Mouse (Mus musculus): ENCODE results near the gene Wdr92. TPM values are rescaled to one million over a fixed set of nuclear protein-coding genes. Genes with fewer than 3 reads are reported as not detected.

The Wdr92 gene
- polyA plus RNA-seq, 1 experiment from 2014 or later: 24.3 TPM

DNA sequence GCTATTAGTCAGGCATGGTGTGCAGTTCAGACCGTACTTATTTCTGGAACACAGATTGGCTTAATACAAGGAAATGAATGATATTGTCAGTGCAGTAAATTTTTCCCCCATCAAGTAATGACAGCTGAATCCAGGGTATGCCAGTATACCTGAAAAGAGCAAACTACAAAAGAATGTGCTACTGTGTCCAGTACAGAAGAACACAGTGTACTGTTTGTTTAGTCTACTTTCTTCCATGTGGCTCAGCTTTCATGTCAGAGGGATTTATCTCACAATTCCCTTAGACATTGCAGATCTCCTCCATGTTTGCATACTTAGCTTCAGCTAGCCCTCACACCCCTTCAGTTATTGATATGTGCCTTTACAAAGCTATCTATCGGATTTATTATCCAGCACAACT is 12.6 kb upstream of the Wdr92 start:
- peaks cover 4% of the 10 kb centered on the region; the same call in 1 of the 2 replicates for H3K9me3 ChIP-seq (ENCODE audit: control insufficient read depth, low read length)
- DNase-seq (ENCODE audit: low spot score) (no peak), ATAC-seq (ENCODE audit: low read depth) (no peak)
- no peak overlapping the region for H3K4me2 ChIP-seq (ENCODE audit: low read depth, low read length)
- peaks cover 3% of the 10 kb centered on the region; the same call in 1 of the 2 replicates for H3K36me3 ChIP-seq (ENCODE audit: control insufficient read depth, insufficient read depth, low read length)
- no peaks in the 10 kb centered on the region for H3K27me3 ChIP-seq (replicated peaks; ENCODE audit: control insufficient read depth, insufficient read depth, low read length)
- H3K4me1 ChIP-seq (ENCODE audit: control insufficient read depth, insufficient read depth, low read length): no peaks in the 10 kb centered on the region; the same call in 1 of the 2 replicates
- WGBS: 82% methylated on average over 2 of the region's 2 CpGs
- H3K9ac ChIP-seq (ENCODE audit: low read depth, low read length): no peak overlapping the region
- H3K27ac ChIP-seq (replicated peaks; ENCODE audit: low read depth, low read length): no peak overlapping the region
- H3K4me3 ChIP-seq (ENCODE audit: low read depth, low read length): no peak overlapping the region

DNA sequence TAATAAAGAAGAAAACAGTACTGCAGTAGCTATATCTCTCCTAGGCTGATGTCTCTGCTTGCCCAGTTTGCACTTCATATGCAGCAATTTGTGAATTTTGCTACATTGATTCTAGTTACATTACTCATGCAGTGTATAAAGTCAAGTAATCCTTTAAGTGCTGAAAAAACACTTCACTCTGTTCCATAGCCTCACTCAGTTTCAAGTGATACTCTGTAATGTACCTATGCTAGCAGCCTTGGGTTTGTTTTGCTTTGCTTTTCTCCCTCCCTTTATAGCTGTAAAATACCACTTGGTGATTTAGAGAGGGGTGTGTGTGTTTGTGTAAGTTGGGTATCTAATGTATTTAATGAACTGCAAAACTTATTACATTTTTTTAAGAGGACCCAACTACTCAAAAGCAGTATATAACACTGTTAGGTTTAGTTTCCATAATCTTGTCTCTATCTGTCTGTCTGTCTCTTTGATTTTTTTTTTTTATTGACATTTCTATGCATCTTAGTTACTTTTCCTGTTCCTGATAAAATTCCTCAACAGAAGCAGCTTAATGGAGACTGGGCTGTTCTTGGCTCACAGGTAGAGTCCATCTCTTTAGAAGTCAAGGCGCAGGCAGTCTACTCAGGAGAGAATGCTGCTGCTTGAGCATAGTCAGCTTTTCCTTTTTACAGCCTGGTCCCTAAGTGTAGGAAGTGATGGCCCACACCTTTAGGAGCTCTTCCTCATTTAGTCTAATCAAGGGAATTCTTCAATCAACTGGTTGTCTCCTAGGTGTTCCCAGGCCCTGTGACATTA is 10.8 kb upstream of the Wdr92 start:
- H3K4me1 ChIP-seq (ENCODE audit: control insufficient read depth, insufficient read depth, low read length): no peaks in the 10 kb centered on the region
- H3K9ac ChIP-seq (ENCODE audit: low read depth, low read length): no peak overlapping the region
- no peaks in the 10 kb centered on the region for H3K27me3 ChIP-seq (replicated peaks; ENCODE audit: control insufficient read depth, insufficient read depth, low read length)
- DNase-seq (ENCODE audit: low spot score) (no peak), ATAC-seq (ENCODE audit: low read depth) (no peak)
- H3K4me2 ChIP-seq (ENCODE audit: low read depth, low read length): no peak overlapping the region
- H3K9me3 ChIP-seq (ENCODE audit: control insufficient read depth, low read length): peaks cover 7% of the 10 kb centered on the region; the same call in 1 of the 2 replicates
- 92% methylated on average over 1 of the region's 1 CpGs for WGBS
- H3K36me3 ChIP-seq (ENCODE audit: control insufficient read depth, insufficient read depth, low read length): peaks cover 3% of the 10 kb centered on the region; the same call in 1 of the 2 replicates
- no peak overlapping the region for H3K4me3 ChIP-seq (ENCODE audit: low read depth, low read length)
- no peak overlapping the region for H3K27ac ChIP-seq (replicated peaks; ENCODE audit: low read depth, low read length)

DNA sequence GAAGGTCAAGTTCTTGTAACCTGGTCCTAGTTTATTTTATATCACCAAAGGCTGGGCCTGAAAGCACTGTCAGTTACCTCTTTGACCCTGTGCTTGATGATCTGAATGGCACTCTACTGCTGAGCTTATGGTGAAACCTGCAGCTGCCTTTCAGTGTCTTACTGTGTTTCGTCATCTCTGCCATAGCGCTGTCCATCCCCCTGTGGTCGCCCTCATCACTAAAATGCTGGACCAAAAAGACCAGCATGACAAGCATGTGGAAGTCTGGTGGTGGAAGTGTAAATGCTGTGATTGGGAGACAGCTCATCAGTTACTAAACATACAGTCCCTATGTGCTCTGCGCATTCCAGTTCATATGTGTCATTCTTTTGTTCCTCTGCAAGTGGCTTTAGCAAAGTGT is 9.6 kb upstream of the Wdr92 start:
- Histone ChIP-seq H3K9me3 (ENCODE audit: control insufficient read depth, low read length) (peaks cover 10% of the 10 kb centered on the region; the same call in 1 of the 2 replicates), H3K4me2 (ENCODE audit: low read depth, low read length) (no peak overlapping the region), H3K9ac (ENCODE audit: low read depth, low read length) (no peak overlapping the region), H3K27me3 (replicated peaks; ENCODE audit: control insufficient read depth, insufficient read depth, low read length) (no peaks in the 10 kb centered on the region), H3K4me3 (ENCODE audit: low read depth, low read length) (no peak overlapping the region), H3K4me1 (ENCODE audit: control insufficient read depth, insufficient read depth, low read length) (no peaks in the 10 kb centered on the region), H3K27ac (replicated peaks; ENCODE audit: low read depth, low read length) (no peak overlapping the region), H3K36me3 (ENCODE audit: control insufficient read depth, insufficient read depth, low read length) (peaks cover 3% of the 10 kb centered on the region; the same call in 1 of the 2 replicates)
- WGBS: 94% methylated on average over 4 of the region's 4 CpGs
- DNase-seq (ENCODE audit: low spot score) (no peak), ATAC-seq (ENCODE audit: low read depth) (no peak)

DNA sequence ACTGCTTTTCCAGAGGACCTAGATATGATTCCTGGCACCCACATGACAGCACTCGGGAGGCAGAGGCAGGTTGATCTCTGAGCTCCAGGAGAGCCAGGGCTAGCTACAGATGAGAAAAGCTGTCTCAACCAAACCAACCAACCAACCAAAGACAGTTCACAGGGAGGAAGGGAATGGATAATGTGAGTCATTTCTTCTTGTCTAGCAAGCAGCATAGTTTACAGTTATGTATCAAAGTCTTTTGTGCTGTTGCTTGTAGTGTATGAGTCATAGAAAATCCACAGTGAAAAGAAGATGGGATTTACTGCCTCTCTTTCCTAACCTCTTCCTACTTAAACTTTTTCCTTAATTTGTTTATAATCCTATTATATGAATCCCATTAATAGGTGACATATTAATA is 5.3 kb upstream of the Wdr92 start:
- Histone ChIP-seq H3K27me3 (replicated peaks; ENCODE audit: control insufficient read depth, insufficient read depth, low read length) (no peaks in the 10 kb centered on the region), H3K9me3 (ENCODE audit: control insufficient read depth, low read length) (peaks cover 10% of the 10 kb centered on the region; the same call in 1 of the 2 replicates), H3K36me3 (ENCODE audit: control insufficient read depth, insufficient read depth, low read length) (peaks cover 3% of the 10 kb centered on the region; the same call in 1 of the 2 replicates), H3K9ac (ENCODE audit: low read depth, low read length) (no peak overlapping the region), H3K27ac (replicated peaks; ENCODE audit: low read depth, low read length) (no peak overlapping the region), H3K4me2 (ENCODE audit: low read depth, low read length) (no peak overlapping the region), H3K4me3 (ENCODE audit: low read depth, low read length) (no peak overlapping the region), H3K4me1 (ENCODE audit: control insufficient read depth, insufficient read depth, low read length) (no peaks in the 10 kb centered on the region)
- ATAC-seq (ENCODE audit: low read depth) (no peak), DNase-seq (ENCODE audit: low spot score) (no peak)
- WGBS: 100% methylated on average over 1 of the region's 1 CpGs

DNA sequence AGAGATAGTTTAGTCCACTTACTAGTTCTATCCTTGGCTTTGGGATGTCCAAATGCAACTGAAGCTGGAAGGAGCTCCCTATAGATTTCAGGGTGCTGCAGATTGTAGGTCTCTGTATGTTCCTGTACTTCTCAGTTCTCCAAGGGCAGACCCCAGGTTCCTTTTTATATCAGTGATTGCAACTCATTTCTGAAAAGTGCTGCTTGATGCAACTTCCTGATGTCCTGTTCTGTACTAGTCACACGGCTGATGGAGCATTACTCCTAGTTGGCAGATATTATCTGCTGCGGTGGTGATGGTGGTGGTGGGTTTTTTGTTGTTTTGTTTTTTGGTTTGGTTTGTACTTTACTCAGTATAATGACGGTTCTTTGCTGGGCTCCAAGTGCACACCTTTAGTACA is 1.2 kb upstream of the Wdr92 start:
- ATAC-seq (ENCODE audit: low read depth) (no peak), DNase-seq (ENCODE audit: low spot score) (no peak)
- H3K36me3 ChIP-seq (ENCODE audit: control insufficient read depth, insufficient read depth, low read length): peaks cover 7% of the 10 kb centered on the region; the same call in 1 of the 2 replicates
- H3K9me3 ChIP-seq (ENCODE audit: control insufficient read depth, low read length): peaks cover 4% of the 10 kb centered on the region; the same call in 1 of the 2 replicates
- no peaks in the 10 kb centered on the region for H3K4me1 ChIP-seq (ENCODE audit: control insufficient read depth, insufficient read depth, low read length)
- no peak overlapping the region for H3K9ac ChIP-seq (ENCODE audit: low read depth, low read length)
- H3K4me3 ChIP-seq (ENCODE audit: low read depth, low read length): no peak overlapping the region
- no peaks in the 10 kb centered on the region for H3K27me3 ChIP-seq (replicated peaks; ENCODE audit: control insufficient read depth, insufficient read depth, low read length)
- H3K4me2 ChIP-seq (ENCODE audit: low read depth, low read length): no peak overlapping the region
- 71% methylated on average over 3 of the region's 3 CpGs for WGBS
- no peak overlapping the region for H3K27ac ChIP-seq (replicated peaks; ENCODE audit: low read depth, low read length)

DNA sequence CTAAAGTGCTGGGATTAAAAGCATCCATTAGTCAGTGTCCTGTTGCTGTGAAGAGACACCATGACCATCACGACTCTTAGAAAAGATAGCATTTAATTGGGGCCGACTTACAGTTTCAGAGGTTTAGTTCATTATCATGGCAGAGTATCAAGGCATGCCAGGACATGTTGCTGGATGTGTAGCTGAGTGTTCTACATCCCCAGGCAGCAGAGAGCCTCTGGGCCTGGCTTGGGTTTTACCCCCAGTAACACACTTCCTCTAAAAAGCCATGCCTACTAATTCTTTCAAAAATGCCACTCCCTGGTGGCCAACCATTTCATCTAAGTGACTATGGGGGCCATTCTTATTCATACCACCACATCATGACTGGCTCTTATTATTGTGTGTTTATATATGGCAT is 1.3 kb downstream of the Wdr92 start:
- no peaks in the 10 kb centered on the region for H3K27me3 ChIP-seq (replicated peaks; ENCODE audit: control insufficient read depth, insufficient read depth, low read length)
- no peaks in the 10 kb centered on the region for H3K9me3 ChIP-seq (ENCODE audit: control insufficient read depth, low read length)
- no peak for ATAC-seq (ENCODE audit: low read depth)
- H3K36me3 ChIP-seq (ENCODE audit: control insufficient read depth, insufficient read depth, low read length): peaks cover 7% of the 10 kb centered on the region; the same call in 1 of the 2 replicates
- no peak overlapping the region for H3K9ac ChIP-seq (ENCODE audit: low read depth, low read length)
- no peak overlapping the region for H3K4me3 ChIP-seq (ENCODE audit: low read depth, low read length)
- no peak for DNase-seq (ENCODE audit: low spot score)
- H3K4me1 ChIP-seq (ENCODE audit: control insufficient read depth, insufficient read depth, low read length): no peaks in the 10 kb centered on the region
- H3K4me2 ChIP-seq (ENCODE audit: low read depth, low read length): no peak overlapping the region
- H3K27ac ChIP-seq (replicated peaks; ENCODE audit: low read depth, low read length): no peak overlapping the region
- 86% methylated on average over 2 of the region's 2 CpGs for WGBS

DNA sequence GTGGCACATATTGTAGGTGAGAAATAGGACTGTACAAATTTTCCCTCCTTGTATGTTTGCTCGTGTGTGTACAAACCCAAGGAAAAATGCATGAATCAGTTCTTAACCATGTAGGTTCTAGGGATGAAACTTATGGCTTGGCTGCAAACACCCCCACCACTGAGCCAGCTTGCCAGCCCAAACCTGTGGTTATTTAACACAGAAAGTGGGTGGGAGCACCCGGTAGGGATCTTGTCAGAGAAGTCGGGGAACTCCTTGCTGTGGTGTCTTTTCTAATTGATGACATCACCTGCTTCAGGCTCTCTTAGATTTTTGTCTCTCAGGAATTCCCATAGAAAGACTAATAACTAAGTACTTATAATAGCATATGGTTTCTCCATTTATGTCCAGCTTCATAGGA is 5.7 kb downstream of the Wdr92 start:
- Histone ChIP-seq H3K4me3 (ENCODE audit: low read depth, low read length) (no peak overlapping the region), H3K36me3 (ENCODE audit: control insufficient read depth, insufficient read depth, low read length) (peaks cover 7% of the 10 kb centered on the region; the same call in 1 of the 2 replicates), H3K27me3 (replicated peaks; ENCODE audit: control insufficient read depth, insufficient read depth, low read length) (no peaks in the 10 kb centered on the region), H3K4me1 (ENCODE audit: control insufficient read depth, insufficient read depth, low read length) (no peaks in the 10 kb centered on the region), H3K27ac (replicated peaks; ENCODE audit: low read depth, low read length) (no peak overlapping the region), H3K9ac (ENCODE audit: low read depth, low read length) (no peak overlapping the region), H3K9me3 (ENCODE audit: control insufficient read depth, low read length) (no peaks in the 10 kb centered on the region), H3K4me2 (ENCODE audit: low read depth, low read length) (no peak overlapping the region)
- no peak for ATAC-seq (ENCODE audit: low read depth)
- DNase-seq (ENCODE audit: low spot score): no peak
- 69% methylated on average over 3 of the region's 3 CpGs for WGBS

DNA sequence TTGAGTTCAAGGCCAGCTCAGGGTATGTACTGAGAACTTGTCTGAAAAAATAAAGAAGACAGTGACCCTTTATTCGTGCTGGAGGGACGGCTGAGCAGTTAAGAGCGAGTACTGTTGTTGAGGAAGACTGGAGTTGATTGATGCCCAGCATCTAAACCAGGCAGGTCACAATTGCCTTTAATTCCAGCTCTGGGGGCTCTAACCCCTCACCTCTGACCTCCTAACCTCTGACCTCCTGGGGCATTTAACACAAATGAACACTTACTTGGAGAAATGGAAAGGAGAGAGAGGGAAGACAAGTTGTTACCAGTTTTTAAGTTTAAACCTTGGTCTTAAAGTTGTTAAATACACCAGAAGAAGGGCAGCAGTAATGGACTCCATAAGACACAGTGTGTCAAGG is 6.9 kb downstream of the Wdr92 start:
- ATAC-seq (ENCODE audit: low read depth): no peak
- Histone ChIP-seq H3K27me3 (replicated peaks; ENCODE audit: control insufficient read depth, insufficient read depth, low read length) (no peaks in the 10 kb centered on the region), H3K27ac (replicated peaks; ENCODE audit: low read depth, low read length) (no peak overlapping the region), H3K4me3 (ENCODE audit: low read depth, low read length) (no peak overlapping the region), H3K4me1 (ENCODE audit: control insufficient read depth, insufficient read depth, low read length) (no peaks in the 10 kb centered on the region), H3K9me3 (ENCODE audit: control insufficient read depth, low read length) (no peaks in the 10 kb centered on the region), H3K4me2 (ENCODE audit: low read depth, low read length) (no peak overlapping the region), H3K36me3 (ENCODE audit: control insufficient read depth, insufficient read depth, low read length) (peaks cover 1% of the 10 kb centered on the region; the same call in 1 of the 2 replicates), H3K9ac (ENCODE audit: low read depth, low read length) (no peak overlapping the region)
- 33% methylated on average over 3 of the region's 3 CpGs for WGBS
- no peak for DNase-seq (ENCODE audit: low spot score)

Measured in embryonic facial prominence, embryonic 14.5 days (tissue).